Mouse (Mus musculus) lung, adult 2 months (tissue): ENCODE measurements at regions not wholly inside any gene's neighbourhood (a gene's known extent, or its start where the extent isn't known, plus 50 kb on each side); places are given as distances from the start of the nearest gene placed in this dataset.

Experiments
- CTCF ChIP-seq: fragments of 200-500 bp; IDR thresholded peaks from 2 replicates; pipeline ENCODE4 v1.5.1; 2011; ENCODE audit warnings: mild to moderate bottlenecking, low read length, control low read depth; ENCODE audit not compliant: insufficient read depth
- POLR2A ChIP-seq: fragments of 200-500 bp; IDR thresholded peaks from 2 replicates; pipeline ENCODE4 v1.6.1; 2011; ENCODE audit warnings: low read depth, mild to moderate bottlenecking, control low read depth, low read length, borderline replicate concordance; ENCODE audit errors: extremely low read depth

DNA sequence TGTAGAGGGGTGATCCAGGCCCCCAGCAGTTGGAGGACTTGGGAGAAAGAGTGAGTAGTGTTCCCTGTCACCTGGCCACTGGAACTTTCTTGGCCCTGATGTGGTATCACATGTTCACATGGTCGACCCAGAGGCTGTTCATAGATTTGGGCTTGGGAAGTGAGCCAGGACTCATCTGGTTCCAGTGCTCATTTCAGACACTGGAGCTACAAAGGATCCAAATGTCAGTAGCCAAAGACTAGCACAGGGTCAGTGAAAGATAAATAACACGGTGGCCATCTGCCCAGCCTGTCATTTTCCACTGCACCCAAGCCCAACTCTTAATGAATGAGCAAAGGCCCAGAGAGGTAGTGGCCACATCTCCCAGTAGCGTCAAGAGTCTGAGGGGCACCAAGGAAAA, 59.1 kb upstream of the Aldh1b1 start:
- TF ChIP-seq POLR2A (no peak), CTCF (no peak)
